Mouse (Mus musculus): ENCODE data around the gene Atg5.
A peak's percentile ranks its signal among the peaks of the same experiment; 100 is the strongest.

Gene Atg5

DNA sequence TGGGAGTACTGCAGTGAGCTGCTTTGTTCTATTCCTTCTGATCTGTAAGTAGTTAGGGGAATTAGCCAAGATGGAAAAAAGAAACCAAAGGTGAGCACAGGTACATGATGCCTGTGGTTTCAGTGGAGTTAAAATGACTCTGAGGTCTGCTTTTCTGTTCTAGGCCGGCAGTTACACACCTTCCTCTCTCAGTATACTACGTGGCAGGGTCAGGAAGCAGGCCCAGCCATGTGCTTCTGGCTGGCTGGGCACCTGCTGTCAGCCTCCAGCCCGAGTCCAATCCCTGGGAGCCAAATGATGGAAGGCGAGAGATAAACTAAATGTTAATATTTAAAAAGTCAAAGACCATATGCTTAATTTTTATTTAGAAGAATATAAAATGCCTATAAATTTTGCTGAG is 85.3 kb downstream of the Atg5 start:
- DNase-seq (ENCODE audit: low spot score) = no peak

DNA sequence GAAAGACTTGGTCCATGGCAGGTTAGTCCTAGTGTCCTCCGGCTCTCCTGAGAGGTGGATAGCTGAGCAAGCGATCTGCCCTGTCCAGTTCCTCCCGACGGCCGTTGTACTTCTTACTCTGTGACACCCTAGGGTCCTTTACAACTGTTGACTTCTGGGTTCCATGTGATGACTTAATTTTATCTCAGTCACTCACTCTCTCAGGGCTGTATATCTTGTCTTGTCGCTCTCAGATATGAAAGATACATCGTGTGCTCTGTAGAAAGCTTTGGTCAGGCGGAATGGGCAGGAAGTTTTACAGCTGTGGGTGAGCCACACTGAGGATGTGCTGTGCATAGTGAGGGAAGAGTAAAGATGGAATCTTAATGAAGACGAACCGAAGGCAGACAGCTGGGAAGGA is 86.2 kb downstream of the Atg5 start:
- DNase-seq (ENCODE audit: low spot score) = no peak

DNA sequence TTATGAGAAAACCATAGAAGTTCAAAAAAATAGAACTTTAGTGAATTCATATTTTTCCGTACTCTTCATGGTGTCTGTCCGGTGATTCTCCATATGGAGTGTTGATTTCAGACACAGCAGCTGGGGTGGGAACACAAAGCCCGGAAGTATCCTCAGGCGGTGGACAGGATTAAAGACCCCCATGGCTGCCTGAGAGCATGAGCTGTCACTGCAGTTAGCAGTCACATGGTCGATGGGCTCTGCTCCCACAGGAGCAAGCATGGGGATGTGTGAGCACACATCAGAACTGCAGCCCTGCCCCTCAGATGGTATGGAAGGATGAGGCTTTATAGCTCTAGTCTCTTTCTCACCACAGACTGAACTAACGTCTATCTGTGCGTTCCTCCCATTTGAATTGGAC is 87.1 kb downstream of the Atg5 start:
- DNase-seq (ENCODE audit: low spot score) = no peak

DNA sequence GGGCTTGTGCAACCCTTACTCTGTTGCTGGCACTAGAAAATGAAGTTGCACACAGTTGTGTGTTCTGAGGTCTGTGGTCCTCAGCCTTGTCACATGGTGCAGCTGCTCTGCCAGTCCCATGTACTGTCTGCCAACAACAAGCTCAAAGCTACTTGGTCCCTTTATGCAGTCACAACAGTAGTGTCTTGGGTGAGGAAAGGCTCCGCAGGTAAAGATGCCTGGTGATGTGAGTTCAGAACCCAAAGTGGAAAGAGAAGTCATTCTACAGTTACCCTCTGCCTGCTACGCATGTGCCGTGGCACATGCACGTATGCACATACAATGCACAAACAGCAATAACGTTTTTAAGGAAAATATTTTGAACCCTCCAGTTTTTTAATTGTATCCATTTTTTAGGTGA is 88.5 kb downstream of the Atg5 start:
- no peak for DNase-seq (ENCODE audit: low spot score)

DNA sequence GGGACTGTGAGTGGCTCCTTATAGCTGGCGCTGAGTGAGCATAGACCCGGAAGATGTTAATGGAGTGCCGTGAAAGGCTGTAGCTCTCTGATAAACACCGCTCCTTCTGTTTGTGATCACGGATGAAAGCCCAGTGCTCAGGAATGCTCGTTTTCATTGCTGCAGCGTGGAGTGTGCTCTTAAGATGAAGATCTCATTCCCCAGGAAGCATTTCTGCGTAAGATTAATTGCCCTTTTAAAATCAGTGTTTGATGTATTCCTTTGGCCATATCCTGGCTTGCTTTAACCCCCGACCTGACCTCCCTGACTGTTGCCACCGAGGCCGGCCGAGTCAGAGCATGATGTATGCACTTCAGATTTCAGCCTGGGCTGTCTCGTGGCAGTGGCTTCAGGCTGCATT is 89.2 kb downstream of the Atg5 start:
- DNase-seq (ENCODE audit: low spot score) = no peak

DNA sequence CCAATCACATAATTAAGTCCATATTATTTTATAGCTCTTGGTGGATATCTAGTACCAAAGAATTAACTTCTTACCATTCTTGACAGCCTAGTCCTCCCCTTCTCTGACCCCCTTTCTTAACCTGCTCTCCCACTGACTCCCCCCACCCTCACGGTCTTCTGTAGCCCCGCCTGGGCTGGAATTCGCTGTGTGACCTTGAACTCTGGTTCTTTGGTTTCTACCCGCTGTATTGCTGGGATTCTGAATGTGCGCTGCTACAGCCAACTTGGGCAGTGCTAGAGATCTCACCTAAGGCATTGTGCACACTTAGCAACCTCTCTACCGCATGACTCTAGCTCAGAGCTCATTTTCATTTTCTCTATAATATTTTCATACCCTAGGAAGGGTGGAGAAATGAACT is 90.7 kb downstream of the Atg5 start:
- DNase-seq (ENCODE audit: low spot score) = no peak

DNA sequence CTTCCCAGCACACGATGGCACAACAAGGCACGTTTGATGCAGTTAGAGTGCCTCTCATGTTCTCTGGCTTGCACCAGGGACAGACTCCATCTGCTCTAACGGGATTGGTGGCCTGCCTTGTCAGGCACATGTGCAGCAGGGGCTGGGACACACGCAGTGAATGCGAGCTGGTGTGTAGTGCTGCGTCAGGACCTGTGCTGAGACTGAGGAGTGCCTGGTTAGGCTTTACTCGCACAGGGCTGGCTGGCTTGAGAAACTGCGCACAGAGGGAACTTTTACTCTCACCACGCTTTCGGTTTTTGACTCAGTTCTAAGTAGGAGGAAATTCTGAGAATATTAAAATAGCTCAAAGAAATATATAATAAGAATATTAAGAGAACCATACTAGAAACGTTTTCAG is 92.5 kb downstream of the Atg5 start:
- no peak for DNase-seq (ENCODE audit: low spot score)

DNA sequence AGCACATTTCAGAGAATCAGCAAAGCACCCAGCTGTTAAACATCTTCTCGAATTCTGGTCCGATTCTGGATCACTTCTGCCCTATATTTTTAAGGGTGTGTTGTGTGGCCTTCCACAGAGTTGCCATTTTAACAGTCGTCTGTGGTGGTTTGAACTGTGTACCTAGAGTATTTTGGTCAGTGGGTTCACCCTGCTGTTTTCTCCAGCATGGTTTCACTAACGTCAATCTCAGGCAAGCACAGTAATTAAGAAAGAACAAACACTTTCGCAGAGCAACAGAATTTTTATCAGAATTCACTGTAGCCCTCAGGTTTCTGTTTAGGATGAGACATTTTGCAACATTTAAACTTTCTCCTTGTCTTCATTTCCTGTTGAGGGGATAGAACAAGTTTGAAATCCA is 94.3 kb downstream of the Atg5 start:
- no peak for DNase-seq (ENCODE audit: low spot score)

DNA sequence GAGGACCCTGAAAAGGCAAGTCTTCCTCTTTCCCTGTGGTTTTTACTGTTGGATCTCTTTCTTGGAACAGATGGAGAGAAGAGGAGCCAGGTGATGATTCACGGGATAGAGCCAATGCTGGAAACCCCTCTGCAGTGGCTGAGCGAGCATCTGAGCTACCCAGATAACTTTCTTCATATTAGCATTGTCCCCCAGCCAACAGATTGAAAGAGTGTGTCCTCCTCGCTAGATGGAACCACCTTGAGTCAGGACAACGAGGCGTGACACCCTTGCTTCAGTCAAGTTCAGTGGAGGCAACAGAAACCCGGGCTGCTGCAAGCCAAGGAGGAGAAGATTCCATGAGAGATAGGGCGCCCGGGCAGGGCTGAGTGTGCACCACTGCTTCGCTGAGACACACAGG is 94.7 kb downstream of the Atg5 start:
- DNase-seq (ENCODE audit: low spot score) = no peak

DNA sequence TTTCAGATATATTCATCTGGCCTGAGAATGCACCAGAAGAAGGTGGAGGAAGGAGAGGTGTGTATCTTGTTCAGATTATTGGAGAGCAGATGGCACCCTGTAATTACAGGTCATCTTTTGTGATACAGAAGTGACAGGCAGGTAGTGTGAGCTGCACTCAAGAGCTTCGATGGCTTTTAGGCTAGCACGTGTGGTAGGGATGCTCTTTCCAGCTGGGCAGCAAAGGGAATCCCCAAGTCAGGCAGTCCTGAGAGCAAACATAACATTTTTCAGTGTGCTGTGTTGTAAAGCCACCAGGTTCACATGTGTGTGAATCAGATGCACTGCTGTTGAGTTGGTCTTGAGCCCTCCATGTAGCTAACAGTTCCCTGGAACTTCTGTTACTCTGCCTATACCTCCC is 98.0 kb downstream of the Atg5 start:
- no peak for DNase-seq (ENCODE audit: low spot score)

DNA sequence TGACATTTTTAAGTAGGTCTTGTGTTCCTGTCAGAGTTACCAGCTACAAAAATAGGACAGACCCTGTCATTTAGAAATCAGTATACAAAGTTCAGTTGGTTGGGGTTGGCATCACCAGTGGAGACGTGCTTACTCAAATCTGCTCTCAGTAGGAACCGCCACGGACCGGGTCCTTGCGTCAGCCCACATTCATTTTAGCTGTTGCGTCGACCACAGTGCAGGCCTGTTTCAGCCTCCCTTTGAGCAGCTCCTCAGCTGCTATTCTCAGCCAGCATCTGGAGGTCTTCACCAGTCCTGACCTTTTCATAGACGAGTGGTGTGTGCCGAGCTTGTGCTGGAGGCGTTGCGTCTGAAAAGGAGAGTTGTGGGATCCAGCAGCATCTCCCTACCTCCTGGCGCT is 98.9 kb downstream of the Atg5 start:
- DNase-seq (ENCODE audit: low spot score) = no peak

DNA sequence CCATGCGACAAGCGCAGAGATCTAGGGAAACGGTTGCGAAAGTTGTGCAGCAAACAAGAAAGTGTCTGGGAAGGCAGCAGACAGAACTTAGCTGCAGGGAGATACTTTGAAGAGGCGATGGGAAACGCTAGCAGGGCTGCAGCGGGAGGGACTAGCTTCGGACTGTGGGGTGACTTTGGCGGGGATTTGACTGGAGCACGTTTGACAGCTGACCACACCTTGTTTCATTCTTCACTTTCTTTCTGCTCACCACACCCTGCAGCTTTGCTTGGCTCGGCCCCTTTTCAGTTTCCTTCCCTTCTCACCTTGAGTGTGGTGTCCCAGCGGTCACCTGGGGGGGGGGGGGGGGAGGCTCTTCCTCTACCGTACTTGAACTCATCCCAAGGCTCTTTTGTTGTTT is 100.4 kb downstream of the Atg5 start:
- no peak for DNase-seq (ENCODE audit: low spot score)

DNA sequence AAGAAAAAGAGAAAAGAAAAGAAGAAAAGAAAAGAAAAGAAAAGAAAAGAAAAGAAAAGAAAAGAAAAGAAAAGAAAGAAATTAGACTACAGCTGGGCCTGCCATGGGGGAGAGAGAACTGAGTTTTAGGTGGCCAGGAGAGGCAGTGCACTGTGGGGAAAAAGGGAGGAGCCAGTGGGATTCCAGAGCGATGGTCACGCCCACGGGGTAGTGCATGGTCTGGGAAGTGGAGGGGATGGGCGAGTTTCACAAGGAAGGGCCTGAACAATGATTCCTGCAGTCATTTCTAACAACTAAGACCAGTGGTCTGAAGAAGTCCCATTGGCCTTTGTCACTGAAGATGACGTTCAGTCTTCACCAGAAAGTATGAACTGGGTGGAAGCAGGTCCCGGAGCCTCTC is 102.5 kb downstream of the Atg5 start:
- DNase-seq (ENCODE audit: low spot score) = no peak

DNA sequence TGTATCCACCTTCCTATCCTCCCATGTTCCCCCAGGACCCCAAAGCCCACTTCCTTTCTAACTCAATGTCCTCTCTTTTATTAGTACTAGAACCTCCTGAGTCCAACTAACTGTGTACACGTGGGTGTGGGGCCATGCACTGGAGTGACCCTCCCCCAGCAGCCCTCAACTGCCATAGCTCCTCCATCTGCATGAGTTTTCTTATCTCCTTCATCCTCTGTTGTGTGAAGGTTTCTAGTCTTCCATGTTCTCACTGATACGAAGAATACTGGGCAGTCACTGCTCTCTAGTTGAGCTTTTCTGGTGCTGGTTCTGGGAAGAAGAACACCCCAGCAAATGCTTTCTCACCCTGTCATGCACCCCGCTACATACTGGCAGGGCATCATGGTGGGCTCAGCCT is 104.1 kb downstream of the Atg5 start:
- no peak for DNase-seq (ENCODE audit: low spot score)

DNA sequence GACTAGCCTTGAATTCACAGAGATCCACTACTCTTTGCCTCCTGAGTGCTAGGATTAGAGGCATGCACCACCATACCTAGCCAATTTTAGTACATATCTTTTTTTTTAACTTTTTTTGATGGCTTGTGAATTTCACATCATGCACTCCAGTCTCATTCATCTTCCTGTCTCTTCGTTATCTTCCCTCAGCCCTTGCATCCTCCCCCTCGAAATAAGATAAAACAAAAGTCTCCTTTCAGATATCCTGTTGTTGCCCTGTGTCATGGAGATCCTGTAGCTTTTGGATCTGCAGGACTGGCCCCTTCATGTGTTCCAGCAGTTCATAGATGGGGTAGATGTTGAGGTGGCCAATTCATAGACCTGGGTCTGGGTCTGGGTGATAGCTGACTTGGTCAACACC is 106.5 kb downstream of the Atg5 start:
- DNase-seq (ENCODE audit: low spot score) = no peak

DNA sequence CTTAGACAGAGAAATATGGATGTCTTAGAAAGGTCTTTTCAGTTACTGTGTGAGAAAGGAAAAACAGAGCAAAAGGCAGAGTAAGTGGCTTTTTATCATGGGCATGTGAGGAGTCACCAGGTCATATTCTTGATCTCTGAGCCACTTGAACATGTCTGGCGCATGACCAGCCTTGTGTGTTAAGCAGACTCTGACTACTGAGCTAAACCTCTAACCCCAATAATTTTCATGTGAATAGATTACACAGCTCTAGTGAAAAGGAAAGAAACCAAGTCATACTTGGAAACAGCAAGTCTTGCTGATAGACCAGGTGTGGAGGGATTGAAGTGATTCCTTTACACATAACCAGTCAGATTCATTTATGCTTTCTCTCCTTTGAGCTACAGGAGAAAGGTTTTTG is 107.3 kb downstream of the Atg5 start:
- DNase-seq (ENCODE audit: low spot score) = no peak

DNA sequence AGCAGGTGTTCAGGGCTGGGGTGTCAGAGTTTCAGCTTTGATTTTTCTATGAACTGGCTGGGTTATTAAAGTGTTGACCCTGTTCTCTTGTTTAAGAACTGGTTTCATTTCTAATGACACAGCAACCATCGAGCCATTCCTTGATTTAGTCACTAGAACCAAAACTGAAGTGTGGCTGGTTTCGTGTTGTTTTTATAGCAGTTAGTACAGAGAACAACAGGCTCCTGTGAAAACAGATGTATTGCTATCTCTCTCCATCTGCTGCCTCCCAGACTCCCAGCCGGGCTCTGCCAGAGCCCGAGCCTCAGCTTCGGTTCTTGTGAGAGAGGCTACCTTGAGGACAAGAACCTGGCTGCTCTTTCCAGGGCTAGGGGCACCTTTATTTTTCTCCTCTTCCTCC is 109.7 kb downstream of the Atg5 start:
- DNase-seq (ENCODE audit: low spot score) = no peak

DNA sequence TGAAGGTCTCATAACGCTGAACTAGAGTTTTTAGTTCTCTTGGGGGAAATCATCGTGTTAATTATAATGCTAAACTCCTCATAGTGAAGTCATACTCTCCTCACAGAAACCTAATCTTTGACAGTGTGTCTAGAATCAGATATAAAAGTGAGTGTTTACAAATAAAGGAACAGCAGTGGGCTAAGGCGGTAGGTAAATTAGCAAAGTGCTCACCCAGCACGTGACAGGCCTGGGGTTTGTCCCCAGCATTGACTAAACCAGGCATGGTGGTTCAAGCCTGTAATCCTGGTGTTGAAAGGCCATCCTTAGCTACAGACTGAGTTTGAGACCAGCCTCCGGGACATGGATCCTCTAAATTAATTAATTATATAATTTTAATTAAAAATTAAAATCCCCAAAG is 110.2 kb downstream of the Atg5 start:
- no peak for DNase-seq (ENCODE audit: low spot score)

DNA sequence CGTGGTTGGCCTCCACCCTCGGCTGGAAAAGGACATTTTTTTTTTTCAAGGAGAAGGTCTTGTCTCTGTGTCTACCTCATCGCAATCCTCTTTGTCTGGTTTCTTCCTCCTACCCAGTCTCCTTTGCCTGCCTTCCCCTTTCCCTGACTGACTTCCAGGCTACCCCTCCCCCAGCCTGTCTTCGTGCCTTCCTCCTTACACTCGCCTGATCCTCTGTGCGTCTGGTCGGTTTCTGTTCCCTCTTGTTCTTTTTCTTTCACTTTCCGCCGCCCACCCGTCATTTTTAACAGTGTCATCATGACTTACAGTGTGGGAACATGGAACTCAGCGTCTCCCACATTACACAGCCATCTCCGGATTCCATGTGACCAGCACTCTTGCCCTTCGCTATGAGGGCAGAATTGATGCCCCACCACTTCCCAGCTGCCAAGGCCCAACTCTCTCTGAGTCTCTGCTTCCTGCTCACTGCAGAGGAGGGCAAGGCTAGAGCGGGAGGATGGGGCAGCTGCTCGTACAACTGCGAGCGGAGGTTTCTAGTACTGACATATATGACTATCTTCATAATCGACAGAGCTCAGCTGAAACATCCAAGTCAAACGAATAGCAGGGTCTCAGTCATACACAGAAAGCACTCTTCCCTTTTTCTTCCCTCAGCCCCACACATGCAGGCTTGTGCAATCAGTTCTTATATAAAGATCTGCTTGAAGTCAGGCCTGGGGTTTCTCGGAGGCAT is 112.5 kb downstream of the Atg5 start:
- peak; percentile 15 for DNase-seq (ENCODE audit: low spot score)

DNA sequence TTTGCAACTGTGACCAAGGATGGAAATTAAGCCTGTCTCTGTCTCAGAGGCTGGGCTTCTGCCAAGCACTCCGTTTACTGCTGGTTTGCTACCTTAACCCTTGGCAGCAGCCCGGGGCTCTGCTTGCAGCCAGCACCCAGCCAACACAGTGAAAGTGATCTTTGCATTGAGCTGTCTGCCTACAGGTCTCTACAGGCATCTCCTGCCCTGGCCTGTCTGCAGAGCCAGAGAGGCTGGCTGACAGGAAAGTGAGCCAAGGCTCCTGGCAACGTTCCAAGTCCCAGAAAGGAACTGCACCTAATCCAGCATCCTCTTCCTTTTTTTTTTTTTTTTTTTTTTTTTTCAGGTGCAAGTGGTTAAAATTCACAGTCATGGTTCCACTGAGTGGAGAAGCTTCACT is 113.2 kb downstream of the Atg5 start:
- DNase-seq (ENCODE audit: low spot score) = no peak

DNA sequence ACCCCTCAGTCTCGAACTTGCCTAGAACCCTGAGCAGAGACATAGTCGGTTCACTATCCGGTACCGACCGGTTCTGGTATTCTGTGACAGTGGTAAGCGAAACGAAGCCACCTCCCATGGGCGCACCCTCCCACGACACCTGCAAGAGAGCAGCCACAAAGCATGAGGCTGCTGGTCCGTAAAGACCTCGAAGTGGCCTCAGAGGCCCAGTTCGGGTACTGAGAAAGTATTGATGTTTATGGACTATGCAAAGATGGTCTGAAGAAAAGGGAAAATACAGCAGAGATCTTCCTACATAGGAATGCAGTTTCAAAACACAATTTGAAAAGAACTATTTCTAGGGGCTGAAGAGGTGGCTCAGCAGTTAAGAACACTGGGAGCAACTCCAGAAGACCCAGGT is 113.8 kb downstream of the Atg5 start:
- DNase-seq (ENCODE audit: low spot score) = no peak

DNA sequence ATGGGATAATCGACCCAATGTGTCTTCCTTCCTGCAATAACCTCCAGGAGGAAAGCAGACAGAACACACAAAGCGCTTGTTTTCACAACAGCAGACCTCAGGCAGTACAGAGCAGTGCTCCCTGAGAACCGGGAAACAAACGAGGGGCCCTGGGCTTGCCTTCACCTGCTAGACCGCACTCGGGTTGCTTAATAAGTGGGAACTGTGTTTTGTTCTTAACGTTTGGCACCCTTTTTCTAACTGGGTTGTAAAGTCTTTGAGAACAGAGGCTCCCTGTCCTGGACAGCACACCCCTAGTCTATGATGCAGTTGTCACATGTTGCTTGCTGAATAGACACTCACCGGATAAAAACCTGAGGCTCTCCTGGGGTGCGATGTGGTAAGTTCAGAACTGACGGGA is 115.1 kb downstream of the Atg5 start:
- DNase-seq (ENCODE audit: low spot score) = no peak

DNA sequence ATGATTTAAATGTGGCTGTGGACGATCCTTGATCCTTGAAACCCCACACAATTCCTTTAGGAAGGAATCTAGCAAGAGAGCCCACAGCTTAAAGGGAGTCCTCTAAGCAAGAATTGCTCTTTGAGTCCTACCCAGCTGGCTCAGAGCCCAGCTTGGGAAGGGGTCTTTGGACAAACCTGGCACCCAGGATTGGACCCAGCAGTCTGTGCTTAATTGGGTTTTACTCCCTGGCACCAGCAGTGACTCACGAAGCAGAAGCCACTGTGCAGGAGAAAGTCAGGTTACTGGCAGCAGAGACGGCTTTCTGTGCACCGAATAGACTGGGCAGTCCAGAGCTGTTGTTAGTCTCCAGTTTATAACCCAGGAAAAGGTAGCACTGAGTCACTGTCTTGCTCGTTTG is 117.1 kb downstream of the Atg5 start:
- DNase-seq (ENCODE audit: low spot score) = no peak

DNA sequence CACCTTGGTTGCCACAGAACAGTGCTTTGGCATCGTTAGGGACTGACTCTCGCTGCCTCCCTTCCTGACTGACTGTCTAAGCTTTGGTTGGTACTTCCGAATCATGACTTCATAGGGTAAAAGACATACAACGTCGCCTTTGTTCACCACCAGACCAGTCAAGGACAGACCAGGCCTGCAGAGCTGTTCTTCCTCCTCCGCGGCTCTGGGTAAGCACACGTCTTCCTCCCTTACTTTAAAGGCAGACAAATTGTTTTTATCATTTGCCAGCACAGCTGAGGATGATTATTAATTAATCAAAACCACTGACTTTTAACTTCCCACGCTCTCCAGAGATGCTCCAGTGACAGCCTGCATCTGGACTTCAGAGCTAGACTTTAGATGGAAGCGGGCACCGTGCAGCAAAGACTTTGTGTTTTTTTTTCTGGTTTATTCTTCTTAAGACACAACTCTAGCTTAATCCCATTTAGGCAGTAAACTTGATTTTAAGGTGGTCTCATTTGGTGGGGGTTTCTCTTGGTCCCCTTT is 120.6 kb downstream of the Atg5 start:
- DNase-seq (ENCODE audit: low spot score) = no peak

DNA sequence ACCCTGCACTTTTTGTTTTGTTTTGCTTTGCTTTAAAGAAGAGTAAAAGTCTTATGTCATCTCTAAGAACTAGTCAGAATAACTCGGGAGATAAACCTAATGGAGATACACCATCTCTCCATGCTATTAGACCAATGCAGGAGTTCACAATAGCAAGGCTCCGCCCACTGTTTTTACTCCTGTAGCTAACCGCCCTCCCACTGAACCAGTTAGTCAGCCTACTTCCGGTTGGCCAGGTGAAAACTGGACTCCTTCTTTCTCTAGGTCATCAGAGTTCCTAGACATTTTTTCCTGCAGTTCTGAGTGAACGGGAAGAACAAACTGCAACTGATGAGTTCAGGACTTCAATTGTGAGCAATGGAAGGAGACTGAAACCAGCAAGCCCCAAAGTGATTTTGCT is 122.1 kb downstream of the Atg5 start:
- DNase-seq (ENCODE audit: low spot score) = no peak

All from c-Kit-positive CD71-positive TER-119-positive erythroid progenitor cells, embryonic 14.5 days (primary cell).